Mouse (Mus musculus): Measurements from ENCODE around the gene Ehd4. TPM values are rescaled to one million over a fixed set of nuclear protein-coding genes. Genes with fewer than 3 reads are reported as not detected.
A peak's percentile ranks its signal among the peaks of the same experiment; 100 is the strongest.

Gene Ehd4
- polyA plus RNA-seq, 1 experiment, result 101 TPM

DNA sequence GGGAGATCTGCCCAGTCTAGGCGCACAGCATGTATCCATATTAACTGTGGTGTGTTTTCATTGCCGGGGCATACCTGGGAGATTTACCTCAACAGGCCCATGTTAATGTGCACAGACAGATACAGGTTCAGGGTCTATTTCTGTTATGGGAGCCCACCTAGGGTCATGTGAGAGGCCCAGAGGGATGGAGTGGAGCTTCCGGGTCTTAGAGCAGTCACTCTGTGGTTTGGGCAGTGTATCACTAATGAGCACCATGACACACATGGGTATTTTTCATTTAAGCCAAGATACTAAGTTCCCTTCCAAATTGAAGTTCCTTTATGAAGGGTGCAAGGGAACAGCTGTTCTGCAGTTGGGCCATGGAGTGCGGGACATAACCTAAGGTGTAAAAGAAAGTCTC lies 59.2 kb downstream of the Ehd4 start:
- Histone ChIP-seq H3K36me3 (ENCODE audit: control insufficient read depth, insufficient read depth) (peaks cover 18% of the 10 kb centered on the region), H3K4me2 (ENCODE audit: low read depth) (no peak overlapping the region), H3K79me2 (ENCODE audit: control insufficient read depth, insufficient read depth) (no peaks in the 10 kb centered on the region), H3K4me3 (no peak overlapping the region), H3K27me3 (ENCODE audit: control insufficient read depth, insufficient read depth, insufficient read length) (no peaks in the 10 kb centered on the region), H3ac (ENCODE audit: control insufficient read depth, insufficient read length) (no peak overlapping the region)
- no peak for TF ChIP-seq TCF12 (IDR thresholded peaks at IDR 0.05; ENCODE audit: insufficient read depth, poor library complexity, severe bottlenecking)
- no peak for TF ChIP-seq USF1 (IDR thresholded peaks at IDR 0.05; ENCODE audit: low read depth)
- no peak for TF ChIP-seq POLR2A (IDR thresholded peaks at IDR 0.05; ENCODE audit: insufficient read length, low read depth)
- no peak for TF ChIP-seq MYOG (IDR thresholded peaks at IDR 0.05; ENCODE audit: control insufficient read depth in 1 of 3, insufficient read depth in 1 of 3, insufficient read length in 2 of 3, low read depth in 2 of 3)
- TF ChIP-seq TCF3 (IDR thresholded peaks at IDR 0.05; ENCODE audit: insufficient read length, low read depth), result no peak
- no peak for TF ChIP-seq CEBPB (IDR thresholded peaks at IDR 0.05; ENCODE audit: insufficient read depth, poor library complexity, severe bottlenecking)
- TF ChIP-seq MAX (IDR thresholded peaks at IDR 0.05; ENCODE audit: low read depth), result no peak
- TF ChIP-seq MYOD1 (IDR thresholded peaks at IDR 0.05; ENCODE audit: control insufficient read depth in 1 of 3, insufficient read length in 2 of 3, low read depth in 2 of 3), result no peak
- no peak for TF ChIP-seq E2F4 (IDR thresholded peaks at IDR 0.05; ENCODE audit: insufficient read depth)
- TF ChIP-seq REST (IDR thresholded peaks at IDR 0.05; ENCODE audit: insufficient read depth, insufficient read length), result no peak
- TF ChIP-seq SRF (IDR thresholded peaks at IDR 0.05; ENCODE audit: control insufficient read depth, insufficient read length, low read depth), result no peak
- no peak for TF ChIP-seq POLR2AphosphoS2 (IDR thresholded peaks at IDR 0.05; ENCODE audit: insufficient read length, low read depth)

DNA sequence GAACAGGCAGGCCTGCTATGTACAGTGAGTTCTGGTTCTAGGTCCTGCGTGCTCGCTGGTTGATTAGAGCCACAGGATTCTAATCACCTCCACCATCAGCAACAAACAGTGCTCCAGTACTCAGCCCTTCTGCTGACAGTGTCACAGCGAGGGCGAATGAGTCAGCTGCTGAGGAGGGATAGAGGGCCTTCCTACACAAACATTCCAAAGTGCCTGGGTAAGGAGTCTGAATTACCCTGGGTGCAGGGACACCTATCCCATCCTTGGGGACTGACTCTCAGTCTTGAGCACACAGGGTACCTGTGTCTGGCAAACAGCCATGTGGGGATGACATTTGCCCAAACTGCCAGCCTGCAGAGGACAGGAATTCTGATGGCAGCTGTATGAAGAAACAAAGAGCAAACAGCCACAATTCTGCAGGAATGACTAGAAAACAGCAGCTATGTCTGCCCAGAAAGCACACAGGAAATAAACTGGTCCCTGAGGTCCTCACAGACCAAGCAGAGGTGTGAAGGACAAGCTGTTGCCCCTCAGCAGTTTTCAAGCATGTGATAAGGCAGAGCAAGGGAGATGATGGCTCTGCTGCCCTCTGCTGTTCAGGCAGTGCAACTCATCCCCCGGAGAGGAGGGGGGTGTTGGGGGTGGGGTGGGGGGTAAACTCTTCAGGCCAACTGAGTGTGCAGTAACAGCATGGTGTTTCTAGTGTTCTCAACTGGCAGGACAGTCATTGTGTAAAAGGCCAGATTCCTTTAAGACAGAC lies 60.6 kb downstream of the Ehd4 start:
- Histone ChIP-seq H3K79me2 (ENCODE audit: control insufficient read depth, insufficient read depth) (no peaks in the 10 kb centered on the region), H3K4me3 (no peak overlapping the region), H3K4me2 (ENCODE audit: low read depth) (peak overlapping the region; percentile 55), H3ac (ENCODE audit: control insufficient read depth, insufficient read length) (no peak overlapping the region), H3K36me3 (ENCODE audit: control insufficient read depth, insufficient read depth) (peaks cover 22% of the 10 kb centered on the region), H3K27me3 (ENCODE audit: control insufficient read depth, insufficient read depth, insufficient read length) (no peaks in the 10 kb centered on the region)
- peak in 1 of 3 experiments; percentile 33 for TF ChIP-seq MYOD1 (IDR thresholded peaks at IDR 0.05; ENCODE audit: control insufficient read depth in 1 of 3, insufficient read length in 2 of 3, low read depth in 2 of 3)
- no peak for TF ChIP-seq MYOG (IDR thresholded peaks at IDR 0.05; ENCODE audit: control insufficient read depth in 1 of 3, insufficient read depth in 1 of 3, insufficient read length in 2 of 3, low read depth in 2 of 3)

- Histone ChIP-seq H3K27me3 (ENCODE audit: control insufficient read depth, insufficient read depth, insufficient read length) (no peaks in the 10 kb centered on the region), H3K36me3 (ENCODE audit: control insufficient read depth, insufficient read depth) (peaks cover 18% of the 10 kb centered on the region)
Measured at GRCm38 (mm10) chr2:120090979-120091378, 63.4 kb downstream of the Ehd4 start.

DNA sequence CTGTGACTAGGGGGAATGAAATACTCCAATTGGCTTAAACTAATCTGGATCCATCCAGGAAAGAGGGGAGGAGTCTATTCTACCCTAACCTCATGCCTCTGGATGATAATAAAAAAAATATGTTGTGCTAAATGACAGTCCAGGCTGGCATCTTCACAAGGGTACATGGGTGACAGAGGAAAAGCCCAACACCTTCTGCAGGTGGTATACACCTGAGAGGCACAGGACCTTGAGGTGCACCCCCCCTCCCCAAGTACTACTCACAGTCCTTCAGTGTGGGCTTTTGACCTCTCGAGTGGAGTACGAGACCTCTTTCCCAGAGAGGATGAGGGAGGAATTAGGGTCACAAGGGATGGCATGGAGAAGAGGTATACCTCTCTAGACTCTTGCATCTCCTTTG lies 66.5 kb downstream of the Ehd4 start:
- Histone ChIP-seq H3K4me2 (ENCODE audit: low read depth) (no peak overlapping the region), H3K79me2 (ENCODE audit: control insufficient read depth, insufficient read depth) (no peaks in the 10 kb centered on the region), H3K4me3 (no peak overlapping the region), H3ac (ENCODE audit: control insufficient read depth, insufficient read length) (no peak overlapping the region), H3K36me3 (ENCODE audit: control insufficient read depth, insufficient read depth) (peaks cover 8% of the 10 kb centered on the region), H3K27me3 (ENCODE audit: control insufficient read depth, insufficient read depth, insufficient read length) (no peaks in the 10 kb centered on the region)
- TF ChIP-seq POLR2AphosphoS2 (IDR thresholded peaks at IDR 0.05; ENCODE audit: insufficient read length, low read depth) (peak; percentile 55), REST (IDR thresholded peaks at IDR 0.05; ENCODE audit: insufficient read depth, insufficient read length) (no peak)

More at GRCm38 (mm10) chr2:120090979-120091378, 63.4 kb downstream of the Ehd4 start:
- Histone ChIP-seq H3K79me2 (ENCODE audit: control insufficient read depth, insufficient read depth) (no peaks in the 10 kb centered on the region), H3ac (ENCODE audit: control insufficient read depth, insufficient read length) (no peak overlapping the region), H3K4me2 (ENCODE audit: low read depth) (no peak overlapping the region), H3K4me3 (no peak overlapping the region)
- no peak for TF ChIP-seq REST (IDR thresholded peaks at IDR 0.05; ENCODE audit: insufficient read depth, insufficient read length)
- TF ChIP-seq SRF (IDR thresholded peaks at IDR 0.05; ENCODE audit: control insufficient read depth, insufficient read length, low read depth), result no peak
- TF ChIP-seq POLR2A (IDR thresholded peaks at IDR 0.05; ENCODE audit: insufficient read length, low read depth), result no peak
- TF ChIP-seq TCF3 (IDR thresholded peaks at IDR 0.05; ENCODE audit: insufficient read length, low read depth), result no peak
- no peak for TF ChIP-seq TCF12 (IDR thresholded peaks at IDR 0.05; ENCODE audit: insufficient read depth, poor library complexity, severe bottlenecking)
- TF ChIP-seq CEBPB (IDR thresholded peaks at IDR 0.05; ENCODE audit: insufficient read depth, poor library complexity, severe bottlenecking), result no peak
- no peak for TF ChIP-seq MYOG (IDR thresholded peaks at IDR 0.05; ENCODE audit: control insufficient read depth in 1 of 3, insufficient read depth in 1 of 3, insufficient read length in 2 of 3, low read depth in 2 of 3)

DNA sequence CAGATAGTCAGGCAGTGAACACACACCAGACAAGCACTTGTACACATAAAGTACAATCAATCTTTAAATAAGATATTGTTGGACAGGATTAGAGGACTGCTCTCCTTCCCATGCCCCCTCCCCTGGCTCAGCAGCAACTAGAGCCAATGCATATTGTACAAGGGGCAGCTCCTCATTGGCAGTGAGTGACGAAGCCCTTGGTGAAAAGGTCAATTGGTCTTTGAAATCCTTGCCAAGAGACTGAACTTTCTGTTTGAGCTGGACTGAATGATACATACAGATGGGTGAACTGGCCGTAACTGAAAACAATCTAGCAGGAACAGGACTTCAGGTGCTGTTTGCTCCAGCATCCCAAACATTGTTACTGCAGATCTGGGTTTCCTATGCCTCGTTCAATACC lies 67.0 kb downstream of the Ehd4 start:
- Histone ChIP-seq H3ac (ENCODE audit: control insufficient read depth, insufficient read length) (no peak overlapping the region), H3K79me2 (ENCODE audit: control insufficient read depth, insufficient read depth) (no peaks in the 10 kb centered on the region), H3K27me3 (ENCODE audit: control insufficient read depth, insufficient read depth, insufficient read length) (no peaks in the 10 kb centered on the region), H3K36me3 (ENCODE audit: control insufficient read depth, insufficient read depth) (peaks cover 5% of the 10 kb centered on the region), H3K4me3 (no peak overlapping the region), H3K4me2 (ENCODE audit: low read depth) (no peak overlapping the region)
- TF ChIP-seq SRF (IDR thresholded peaks at IDR 0.05; ENCODE audit: control insufficient read depth, insufficient read length, low read depth), result no peak
- TF ChIP-seq TCF12 (IDR thresholded peaks at IDR 0.05; ENCODE audit: insufficient read depth, poor library complexity, severe bottlenecking), result no peak
- TF ChIP-seq TCF3 (IDR thresholded peaks at IDR 0.05; ENCODE audit: insufficient read length, low read depth), result no peak
- no peak for TF ChIP-seq MAX (IDR thresholded peaks at IDR 0.05; ENCODE audit: low read depth)
- no peak for TF ChIP-seq POLR2AphosphoS2 (IDR thresholded peaks at IDR 0.05; ENCODE audit: insufficient read length, low read depth)
- TF ChIP-seq REST (IDR thresholded peaks at IDR 0.05; ENCODE audit: insufficient read depth, insufficient read length), result no peak
- no peak for TF ChIP-seq MYOD1 (IDR thresholded peaks at IDR 0.05; ENCODE audit: control insufficient read depth in 1 of 3, insufficient read length in 2 of 3, low read depth in 2 of 3)
- TF ChIP-seq POLR2A (IDR thresholded peaks at IDR 0.05; ENCODE audit: insufficient read length, low read depth), result no peak
- no peak for TF ChIP-seq MYOG (IDR thresholded peaks at IDR 0.05; ENCODE audit: control insufficient read depth in 1 of 3, insufficient read depth in 1 of 3, insufficient read length in 2 of 3, low read depth in 2 of 3)
- TF ChIP-seq CEBPB (IDR thresholded peaks at IDR 0.05; ENCODE audit: insufficient read depth, poor library complexity, severe bottlenecking), result no peak
- no peak for TF ChIP-seq E2F4 (IDR thresholded peaks at IDR 0.05; ENCODE audit: insufficient read depth)
- no peak for TF ChIP-seq USF1 (IDR thresholded peaks at IDR 0.05; ENCODE audit: low read depth)

Data from myocyte (in vitro differentiated cells).